Mouse (Mus musculus) layer of hippocampus, postnatal 36 days (tissue): ENCODE results near the gene Rpl3l. TPM values are rescaled to one million over a fixed set of nuclear protein-coding genes. Genes with fewer than 3 reads are reported as not detected.
A peak's percentile ranks its signal among the peaks of the same experiment; 100 is the strongest.
"Not testable (repeated sequence)": the region's sequence is repeated elsewhere in the genome, so short reads cannot be mapped to it uniquely, and the experiment has no call there.

Experiments
- DNase-seq, 2 experiments: peaks; one replicate each; pipeline ENCODE4 v3.0.0; 2022
- total RNA-seq, 2 experiments: library from RNA; stranded (reverse); gene quantifications; 2 replicates each; pipeline ENCODE4 v1.2.3; 2021

The Rpl3l gene
- total RNA-seq = under 1 TPM in 1 of 2 experiments, not detected in 1; 0.56 TPM

- DNase-seq = no peak
These were observed at the start of gene Rpl3l for GRCm38 (mm10) chr17:24727618-24728017. Gene Rpl3l (plus strand): TSS chr17:24727820.

- DNase-seq = no peak
These were observed 41.1 kb upstream of the Rpl3l start for GRCm38 (mm10) chr17:24686514-24686913.

GRCm38 (mm10) chr17:24687146-24687595 lies 40.4 kb upstream of the Rpl3l start:
- peak in 1 of 2 experiments; percentile 27 for DNase-seq

GRCm38 (mm10) chr17:24687599-24687998 lies 40.0 kb upstream of the Rpl3l start:
- no peak for DNase-seq

- DNase-seq = peak; percentile 60 to 63
These were observed 38.2 kb upstream of the Rpl3l start, which contains the start of gene Syngr3 for GRCm38 (mm10) chr17:24689251-24690081. Gene Syngr3 (minus strand): TSS chr17:24689955.

- no peak for DNase-seq
These were observed 35.2 kb upstream of the Rpl3l start for GRCm38 (mm10) chr17:24692385-24692784.

GRCm38 (mm10) chr17:24695326-24696010 lies 32.2 kb upstream of the Rpl3l start:
- peak in 1 of 2 experiments; percentile 35 for DNase-seq

GRCm38 (mm10) chr17:24696011-24696697 lies 31.5 kb upstream of the Rpl3l start, which contains the start of the genes Gfer and Noxo1:
Gene Gfer (minus strand): TSS chr17:24696156.
Gene Noxo1 (plus strand): TSS chr17:24696234.
- DNase-seq = peak; percentile 77 to 82

GRCm38 (mm10) chr17:24697985-24698384 lies 29.6 kb upstream of the Rpl3l start:
- no peak for DNase-seq

- no peak for DNase-seq
These were observed 28.9 kb upstream of the Rpl3l start for GRCm38 (mm10) chr17:24698715-24699114.

GRCm38 (mm10) chr17:24699473-24699872 lies 28.1 kb upstream of the Rpl3l start:
- no peak for DNase-seq

GRCm38 (mm10) chr17:24701251-24701650 lies 26.4 kb upstream of the Rpl3l start:
- no peak for DNase-seq

GRCm38 (mm10) chr17:24705821-24706220 lies 21.8 kb upstream of the Rpl3l start:
- no peak for DNase-seq

GRCm38 (mm10) chr17:24706982-24707800 lies 20.4 kb upstream of the Rpl3l start, which contains the start of gene Tbl3:
Gene Tbl3 (minus strand): TSS chr17:24707660.
- peak; percentile 93 for DNase-seq

GRCm38 (mm10) chr17:24707801-24708425 lies 19.7 kb upstream of the Rpl3l start:
- DNase-seq = no peak

GRCm38 (mm10) chr17:24708646-24709045 lies 19.0 kb upstream of the Rpl3l start:
- DNase-seq = no peak

- DNase-seq = no peak
These were observed 12.1 kb upstream of the Rpl3l start for GRCm38 (mm10) chr17:24715556-24715955.

- no peak for DNase-seq
These were observed 11.4 kb upstream of the Rpl3l start for GRCm38 (mm10) chr17:24716166-24716682.

GRCm38 (mm10) chr17:24717943-24718342 lies 9.7 kb upstream of the Rpl3l start, which contains the start of the genes Rnf151 and Rps2:
Gene Rnf151 (minus strand): TSS chr17:24718063.
Gene Rps2 (plus strand): TSS chr17:24718116.
- DNase-seq = no peak

- DNase-seq = not testable (repeated sequence)
These were observed 8.7 kb upstream of the Rpl3l start for GRCm38 (mm10) chr17:24718938-24719337.
